Mouse (Mus musculus) liver, embryonic 13.5 days (tissue): ENCODE measurements at regions not wholly inside any gene's neighbourhood (a gene's known extent, or its start where the extent isn't known, plus 50 kb on each side); places are given as distances from the start of the nearest gene placed in this dataset.

ENCODE experiments used
- ATAC-seq: fragments of 200-750 bp; cut with Nextera tagmentation; 2 replicates; pipeline ENCODE4 v1.8.0; 2017; ENCODE audit warnings: low read depth, mild to moderate bottlenecking, moderate number of reproducible peaks, moderate library complexity
- DNase-seq: peaks from one replicate; pipeline ENCODE4 v3.0.0; 2022
- H3K27ac ChIP-seq: fragments of 300-500 bp; sonication (generic); 2 replicates; pipeline ENCODE4 v1.5.1; 2015; ENCODE audit warnings: moderate library complexity, mild to moderate bottlenecking, inconsistent platforms
- H3K27me3 ChIP-seq: fragments of 300-500 bp; sonication (generic); 2 replicates; pipeline ENCODE4 v1.6.1; 2015; ENCODE audit warnings: mild to moderate bottlenecking, inconsistent platforms
- H3K36me3 ChIP-seq: fragments of 300-500 bp; sonication (generic); 2 replicates; pipeline ENCODE4 v1.6.1; 2015; ENCODE audit warnings: mild to moderate bottlenecking, inconsistent platforms
- H3K4me1 ChIP-seq: fragments of 300-500 bp; sonication (generic); replicated peaks from 2 replicates; pipeline ENCODE4 v1.6.1; 2015; ENCODE audit warnings: inconsistent platforms
- H3K4me2 ChIP-seq: fragments of 300-500 bp; sonication (generic); 2 replicates; pipeline ENCODE4 v1.6.1; 2015; ENCODE audit warnings: inconsistent platforms, mild to moderate bottlenecking, moderate library complexity
- H3K4me3 ChIP-seq: fragments of 300-500 bp; sonication (generic); replicated peaks from 2 replicates; pipeline ENCODE4 v1.5.1; 2015; ENCODE audit warnings: mild to moderate bottlenecking, inconsistent platforms
- H3K9ac ChIP-seq: fragments of 300-500 bp; sonication (generic); 2 replicates; pipeline ENCODE4 v1.6.1; 2015; ENCODE audit warnings: mild to moderate bottlenecking, inconsistent platforms
- H3K9me3 ChIP-seq: fragments of 300-500 bp; sonication (generic); replicated peaks from 2 replicates; pipeline ENCODE4 v1.6.1; 2016; ENCODE audit warnings: inconsistent platforms
- WGBS: fragments of 180-500 bp; shearing (Covaris S2); methylation state at CpG from one replicate; pipeline ENCODE4 v1.1.7; 2015; ENCODE audit not compliant: insufficient replicate concordance; 5-methylcytosine and 5-hydroxymethylcytosine counted together

DNA sequence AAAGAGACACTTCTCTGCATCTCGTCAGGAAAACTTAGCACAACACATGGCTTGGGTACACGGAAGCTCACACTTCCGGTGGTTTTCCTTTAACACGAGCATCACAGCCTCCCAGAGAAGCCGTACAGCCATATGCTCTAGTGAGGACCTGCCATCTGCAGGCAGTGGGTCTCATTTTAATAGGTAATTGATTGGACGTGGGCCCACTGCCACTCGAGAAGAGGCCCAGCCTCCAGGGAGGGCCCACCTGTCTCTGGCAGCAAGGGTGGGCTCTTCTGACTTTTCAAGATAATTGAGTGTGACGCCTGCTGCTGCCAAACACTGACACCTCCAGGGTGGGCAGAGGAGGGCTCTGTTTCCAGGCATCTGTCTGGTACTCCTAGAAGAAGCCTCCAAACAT lies 282.1 kb upstream of the Zdhhc25 start:
- no peak overlapping the region for H3K4me2 ChIP-seq
- no peak for DNase-seq
- H3K4me1 ChIP-seq: no peaks in the 10 kb centered on the region
- no peaks in the 10 kb centered on the region for H3K27me3 ChIP-seq
- H3K9ac ChIP-seq: no peak overlapping the region
- H3K27ac ChIP-seq: no peak overlapping the region
- H3K36me3 ChIP-seq: no peaks in the 10 kb centered on the region
- H3K9me3 ChIP-seq: no peaks in the 10 kb centered on the region
- no peak overlapping the region for H3K4me3 ChIP-seq
- whole genome bisulfite sequencing: 52% methylated on average over 8 of the region's 8 CpGs
- ATAC-seq: no peak

GRCm38 (mm10) chr15:88319527-88319926 lies 280.6 kb upstream of the Zdhhc25 start:
- Histone ChIP-seq H3K4me3 (no peak overlapping the region), H3K27me3 (no peaks in the 10 kb centered on the region), H3K9me3 (no peaks in the 10 kb centered on the region), H3K4me1 (no peaks in the 10 kb centered on the region), H3K27ac (no peak overlapping the region), H3K4me2 (no peak overlapping the region), H3K9ac (no peak overlapping the region), H3K36me3 (no peaks in the 10 kb centered on the region)
- ATAC-seq (no peak), DNase-seq (no peak)
- 47% methylated on average over 2 of the region's 2 CpGs for WGBS

GRCm38 (mm10) chr15:88323584-88324375 lies 276.3 kb upstream of the Zdhhc25 start:
- no peak overlapping the region for H3K4me3 ChIP-seq

DNA sequence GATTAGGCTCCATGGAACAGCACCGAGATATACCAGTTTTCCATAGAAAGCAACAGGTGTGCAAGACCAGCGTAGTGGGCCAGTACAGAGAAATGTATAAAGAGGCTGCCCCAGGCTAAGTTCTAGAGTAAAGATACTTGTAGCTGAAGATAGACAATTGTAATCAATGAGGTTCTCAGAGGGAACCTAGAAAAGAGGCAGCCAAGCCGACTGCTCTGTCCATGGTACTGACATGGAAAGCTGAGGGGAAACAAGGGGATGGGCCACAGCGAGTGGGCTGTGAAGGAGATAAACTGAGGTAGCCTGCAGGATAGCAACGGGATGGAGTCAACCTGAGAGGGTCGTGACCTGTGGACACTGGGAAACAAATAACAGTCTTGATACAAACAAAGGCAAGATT lies 275.0 kb upstream of the Zdhhc25 start:
- DNase-seq: no peak
- Histone ChIP-seq H3K4me1 (no peaks in the 10 kb centered on the region), H3K27me3 (no peaks in the 10 kb centered on the region), H3K9me3 (peaks cover 11% of the 10 kb centered on the region; the same call in 1 of the 2 replicates), H3K9ac (no peak overlapping the region), H3K4me2 (no peak overlapping the region), H3K36me3 (no peaks in the 10 kb centered on the region), H3K4me3 (no peak overlapping the region), H3K27ac (no peak overlapping the region)
- WGBS: 40% methylated on average over 6 of the region's 6 CpGs
- ATAC-seq: no peak

More at GRCm38 (mm10) chr15:88323584-88324375, 276.3 kb upstream of the Zdhhc25 start:
- Histone ChIP-seq H3K4me2 (no peak overlapping the region), H3K9me3 (peaks cover 11% of the 10 kb centered on the region; the same call in 1 of the 2 replicates), H3K9ac (no peak overlapping the region), H3K4me1 (no peaks in the 10 kb centered on the region), H3K27ac (no peak overlapping the region), H3K27me3 (no peaks in the 10 kb centered on the region), H3K36me3 (no peaks in the 10 kb centered on the region)
- WGBS: 68% methylated on average over 16 of the region's 16 CpGs
- ATAC-seq: no peak
- DNase-seq: no peak

DNA sequence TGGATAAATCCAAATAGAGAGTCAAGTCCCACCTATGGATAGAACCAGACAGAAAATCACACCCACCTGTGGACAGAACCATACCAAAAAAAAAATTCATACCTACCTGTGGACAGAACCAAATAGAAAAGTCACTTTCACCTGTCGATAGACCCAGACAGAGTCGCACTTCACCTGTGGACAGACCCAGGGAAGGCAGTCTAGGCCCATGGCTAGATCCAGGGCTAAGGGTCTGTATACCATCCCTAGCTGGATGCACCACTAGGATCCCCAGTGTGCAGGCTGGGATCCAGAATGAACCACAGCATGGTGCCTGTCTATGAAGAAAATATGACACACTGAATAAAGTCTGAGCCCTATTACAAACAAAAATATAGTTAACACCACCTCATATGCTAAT lies 246.9 kb upstream of the Zdhhc25 start:
- DNase-seq (no peak), ATAC-seq (no peak)
- Histone ChIP-seq H3K27ac (no peak overlapping the region), H3K9ac (no peak overlapping the region), H3K4me2 (no peak overlapping the region), H3K27me3 (no peaks in the 10 kb centered on the region), H3K9me3 (peaks cover 3% of the 10 kb centered on the region; the same call in 1 of the 2 replicates), H3K4me3 (no peak overlapping the region), H3K4me1 (no peaks in the 10 kb centered on the region), H3K36me3 (no peaks in the 10 kb centered on the region)
- 77% methylated on average over 2 of the region's 2 CpGs for WGBS

DNA sequence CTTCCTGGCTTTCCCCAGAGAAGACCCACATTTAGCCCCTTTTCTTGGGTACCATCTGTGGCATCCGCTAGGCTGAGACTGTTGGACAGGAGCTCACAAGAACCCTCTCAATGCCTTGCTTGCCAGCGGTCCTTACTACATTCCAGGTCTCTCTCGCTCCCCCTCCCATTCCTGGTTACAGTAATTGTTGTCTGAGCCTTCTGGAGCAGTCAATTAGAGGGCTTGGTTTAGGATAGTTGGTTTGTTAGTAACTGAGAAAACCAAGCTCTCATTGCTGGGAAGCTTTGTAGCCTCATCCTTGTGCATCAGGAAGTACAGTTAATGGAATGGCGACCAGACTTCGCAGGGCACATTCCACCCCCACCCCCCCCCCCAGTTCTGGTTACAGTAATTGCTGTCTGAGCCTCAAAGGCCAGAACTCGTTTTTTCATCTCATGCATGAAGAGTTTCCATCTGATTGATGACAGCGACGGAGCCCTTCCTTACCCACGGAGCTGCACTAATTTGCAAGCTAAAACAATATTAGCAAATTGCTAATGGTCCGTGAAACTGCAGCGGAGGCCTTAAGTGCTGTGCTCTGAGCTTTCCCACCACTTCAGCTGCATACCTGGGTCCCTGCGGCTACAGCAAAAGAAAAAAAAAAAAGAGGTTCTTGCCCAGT lies 239.6 kb upstream of the Zdhhc25 start:
- Histone ChIP-seq H3K9me3 (peaks cover 9% of the 10 kb centered on the region; the same call in 1 of the 2 replicates), H3K27me3 (no peaks in the 10 kb centered on the region), H3K27ac (no peak overlapping the region), H3K4me1 (no peaks in the 10 kb centered on the region), H3K36me3 (no peaks in the 10 kb centered on the region), H3K4me3 (no peak overlapping the region), H3K9ac (no peak overlapping the region), H3K4me2 (no peak overlapping the region)
- DNase-seq: no peak
- ATAC-seq: no peak
- 40% methylated on average over 12 of the region's 12 CpGs for WGBS

GRCm38 (mm10) chr15:88361351-88361750 lies 238.8 kb upstream of the Zdhhc25 start:
- peaks cover 9% of the 10 kb centered on the region; the same call in 1 of the 2 replicates for H3K9me3 ChIP-seq
- H3K27ac ChIP-seq: no peak overlapping the region
- ATAC-seq (no peak), DNase-seq (no peak)
- no peaks in the 10 kb centered on the region for H3K36me3 ChIP-seq
- H3K4me2 ChIP-seq: no peak overlapping the region
- no peak overlapping the region for H3K4me3 ChIP-seq
- no peaks in the 10 kb centered on the region for H3K4me1 ChIP-seq
- no peaks in the 10 kb centered on the region for H3K27me3 ChIP-seq
- 54% methylated on average over 5 of the region's 5 CpGs for WGBS
- no peak overlapping the region for H3K9ac ChIP-seq

DNA sequence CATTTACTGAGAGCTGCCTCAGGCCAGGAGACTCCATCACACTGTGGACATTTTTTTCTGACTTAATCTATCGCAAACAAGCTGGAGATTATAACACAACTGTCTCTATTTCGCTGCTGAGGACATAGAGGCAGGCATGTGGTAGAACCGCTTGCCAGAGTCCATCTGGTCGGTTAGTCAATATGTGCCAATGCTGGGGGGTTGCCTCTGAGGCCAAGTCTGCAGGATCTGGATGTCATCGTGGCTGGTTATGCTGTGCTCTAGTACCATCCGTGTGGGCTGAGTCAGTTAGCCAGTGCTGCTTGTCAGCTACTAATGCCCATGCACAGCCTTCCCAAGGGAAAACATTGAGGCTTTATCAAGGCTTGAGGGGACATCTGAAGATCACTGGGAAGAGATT lies 237.1 kb upstream of the Zdhhc25 start:
- DNase-seq (no peak), ATAC-seq (no peak)
- WGBS: 57% methylated on average over 6 of the region's 6 CpGs
- H3K27ac ChIP-seq: no peak overlapping the region
- no peak overlapping the region for H3K4me2 ChIP-seq
- H3K36me3 ChIP-seq: no peaks in the 10 kb centered on the region
- H3K27me3 ChIP-seq: no peaks in the 10 kb centered on the region
- H3K4me1 ChIP-seq: no peaks in the 10 kb centered on the region
- H3K9ac ChIP-seq: no peak overlapping the region
- no peak overlapping the region for H3K4me3 ChIP-seq
- H3K9me3 ChIP-seq: peaks cover 9% of the 10 kb centered on the region; the same call in 1 of the 2 replicates

DNA sequence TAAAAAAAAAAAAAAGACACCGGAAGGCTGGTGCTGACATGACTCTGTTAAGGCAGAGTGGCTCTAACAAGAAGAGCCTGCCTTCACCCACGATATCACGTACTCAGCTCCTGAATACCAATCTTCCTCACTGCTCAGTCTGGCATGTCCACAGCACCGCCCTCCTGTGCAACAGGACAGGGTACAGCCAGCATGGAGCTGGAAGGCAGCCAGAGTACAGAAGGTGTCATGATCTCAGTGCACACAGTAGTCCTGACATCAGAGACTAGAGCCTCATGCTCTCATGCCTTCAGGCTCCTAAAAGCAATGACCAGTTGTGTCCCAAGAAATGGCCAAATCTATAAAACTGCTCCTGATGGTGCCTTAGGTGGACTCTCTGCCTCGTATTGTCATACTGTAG lies 229.7 kb upstream of the Zdhhc25 start:
- H3K27ac ChIP-seq: no peak overlapping the region
- H3K4me2 ChIP-seq: no peak overlapping the region
- H3K9ac ChIP-seq: no peak overlapping the region
- ATAC-seq (no peak), DNase-seq (no peak)
- H3K36me3 ChIP-seq: no peaks in the 10 kb centered on the region
- no peaks in the 10 kb centered on the region for H3K9me3 ChIP-seq
- H3K27me3 ChIP-seq: no peaks in the 10 kb centered on the region
- H3K4me3 ChIP-seq: no peak overlapping the region
- no peaks in the 10 kb centered on the region for H3K4me1 ChIP-seq
- 61% methylated on average over 5 of the region's 5 CpGs for WGBS

- no peak overlapping the region for H3K9ac ChIP-seq
- H3K4me1 ChIP-seq: no peaks in the 10 kb centered on the region
- WGBS: 56% methylated on average over 8 of the region's 8 CpGs
- no peaks in the 10 kb centered on the region for H3K27me3 ChIP-seq
- no peak overlapping the region for H3K4me3 ChIP-seq
- H3K36me3 ChIP-seq: no peaks in the 10 kb centered on the region
- ATAC-seq (no peak), DNase-seq (no peak)
- no peak overlapping the region for H3K27ac ChIP-seq
- H3K4me2 ChIP-seq: no peak overlapping the region
- H3K9me3 ChIP-seq: no peaks in the 10 kb centered on the region
Observed at GRCm38 (mm10) chr15:88372039-88372438, 228.1 kb upstream of the Zdhhc25 start.

- Histone ChIP-seq H3K9ac (no peak overlapping the region), H3K9me3 (0 out of 2 replicates have a peak, but pooled peaks cover 2% of the 10 kb centered on the region), H3K27me3 (no peaks in the 10 kb centered on the region), H3K36me3 (no peaks in the 10 kb centered on the region), H3K4me2 (no peak overlapping the region), H3K27ac (no peak overlapping the region), H3K4me3 (no peak overlapping the region), H3K4me1 (no peaks in the 10 kb centered on the region)
- no peak for DNase-seq
- 57% methylated on average over 6 of the region's 6 CpGs for WGBS
- ATAC-seq: no peak
Observed at GRCm38 (mm10) chr15:88373923-88374322, 226.2 kb upstream of the Zdhhc25 start.
